Mouse (Mus musculus) small intestine, adult 2 months (tissue): ENCODE measurements around the gene Gm17304. TPM values are rescaled to one million over a fixed set of nuclear protein-coding genes. Genes with fewer than 3 reads are reported as not detected.

Experiments used
- H3K27ac ChIP-seq: fragments of 200-500 bp; 2 replicates; pipeline ENCODE4 v1.5.1; 2012; ENCODE audit warnings: low read depth, low read length, control low read depth, inconsistent platforms; ENCODE audit not compliant: insufficient read depth
- H3K27me3 ChIP-seq: fragments of 200-500 bp; 2 replicates; pipeline ENCODE4 v1.6.1; 2012; ENCODE audit warnings: mild to moderate bottlenecking, moderate library complexity, low read length, inconsistent platforms; ENCODE audit not compliant: control insufficient read depth, insufficient read depth
- H3K36me3 ChIP-seq: fragments of 200-500 bp; 2 replicates; pipeline ENCODE4 v1.6.1; 2012; ENCODE audit warnings: mild to moderate bottlenecking, low read length, control low read depth, inconsistent platforms; ENCODE audit not compliant: control insufficient read depth, insufficient read depth
- H3K4me1 ChIP-seq: fragments of 200-500 bp; 2 replicates; pipeline ENCODE4 v1.6.1; 2012; ENCODE audit warnings: low read length, inconsistent platforms, mixed read lengths; ENCODE audit not compliant: control insufficient read depth, insufficient read depth, insufficient read length
- H3K4me3 ChIP-seq: fragments of 200-500 bp; 2 replicates; pipeline ENCODE4 v1.5.1; 2012; ENCODE audit warnings: low read depth, mild to moderate bottlenecking, control low read depth, inconsistent platforms, low read length, moderate library complexity
- CTCF ChIP-seq: fragments of 200-500 bp; IDR thresholded peaks from 2 replicates; pipeline ENCODE4 v1.5.1; 2012; ENCODE audit warnings: low read depth, mild to moderate bottlenecking, control low read depth, inconsistent platforms, low read length, moderate library complexity, mixed read lengths; ENCODE audit not compliant: insufficient replicate concordance, insufficient read length; ENCODE audit errors: extremely low read depth
- POLR2A ChIP-seq: fragments of 200-500 bp; IDR thresholded peaks from 2 replicates; pipeline ENCODE4 v1.6.1; 2012; ENCODE audit warnings: low read depth, mild to moderate bottlenecking, control low read depth, inconsistent platforms, low read length, moderate library complexity
- WGBS: fragments of 180-500 bp; shearing (Covaris S2); methylation state at CpG from one replicate; pipeline ENCODE4 v1.1.7; 2018; 5-methylcytosine and 5-hydroxymethylcytosine counted together
- polyA plus RNA-seq: library from polyadenylated mRNA; depleted of rRNA; stranded (reverse); fragments of >200 nt; gene quantifications from 2 replicates; pipeline ENCODE4 v1.2.3, GENCODE M21; 2012; rRNA removed

Gm17304 gene
- polyA plus RNA-seq, 1 experiment: not detected

GRCm38 (mm10) chr5:106641876-106642275 is 33.0 kb downstream of the Gm17304 start:
- H3K27me3 ChIP-seq: no peaks in the 10 kb centered on the region
- 90% methylated on average over 3 of the region's 3 CpGs for WGBS
- H3K4me3 ChIP-seq: no peak overlapping the region
- H3K36me3 ChIP-seq: peaks cover 8% of the 10 kb centered on the region
- H3K27ac ChIP-seq: no peak overlapping the region
- 0 out of 2 replicates have a peak, but pooled peaks cover 2% of the 10 kb centered on the region for H3K4me1 ChIP-seq
- no peak for TF ChIP-seq CTCF
- TF ChIP-seq POLR2A: no peak

GRCm38 (mm10) chr5:106643434-106643833 is 34.5 kb downstream of the Gm17304 start:
- Histone ChIP-seq H3K4me3 (no peak overlapping the region), H3K27ac (no peak overlapping the region), H3K4me1 (0 out of 2 replicates have a peak, but pooled peaks cover 2% of the 10 kb centered on the region), H3K27me3 (no peaks in the 10 kb centered on the region), H3K36me3 (no peaks in the 10 kb centered on the region)
- WGBS: 84% methylated on average over 4 of the region's 4 CpGs
- no peak for TF ChIP-seq CTCF
- no peak for TF ChIP-seq POLR2A

GRCm38 (mm10) chr5:106649441-106649840 is 40.5 kb downstream of the Gm17304 start:
- H3K4me3 ChIP-seq: no peak overlapping the region
- no peaks in the 10 kb centered on the region for H3K36me3 ChIP-seq
- no peaks in the 10 kb centered on the region for H3K27me3 ChIP-seq
- no peak overlapping the region for H3K27ac ChIP-seq
- H3K4me1 ChIP-seq: no peaks in the 10 kb centered on the region
- TF ChIP-seq CTCF (no peak), POLR2A (no peak)

- no peak overlapping the region for H3K27ac ChIP-seq
Measured at GRCm38 (mm10) chr5:106649995-106650394, 41.1 kb downstream of the Gm17304 start.

GRCm38 (mm10) chr5:106652220-106652753 is 43.4 kb downstream of the Gm17304 start:
- WGBS: 86% methylated on average over 4 of the region's 4 CpGs
- H3K27me3 ChIP-seq: no peaks in the 10 kb centered on the region
- no peak overlapping the region for H3K4me3 ChIP-seq
- no peaks in the 10 kb centered on the region for H3K4me1 ChIP-seq
- peaks cover 5% of the 10 kb centered on the region for H3K36me3 ChIP-seq
- H3K27ac ChIP-seq: no peak overlapping the region
- TF ChIP-seq CTCF (no peak), POLR2A (no peak)

More at GRCm38 (mm10) chr5:106649995-106650394, 41.1 kb downstream of the Gm17304 start:
- Histone ChIP-seq H3K4me1 (no peaks in the 10 kb centered on the region), H3K36me3 (no peaks in the 10 kb centered on the region), H3K27me3 (no peaks in the 10 kb centered on the region), H3K4me3 (no peak overlapping the region)
- no peak for TF ChIP-seq POLR2A
- TF ChIP-seq CTCF: no peak

GRCm38 (mm10) chr5:106652790-106653328 is 44.0 kb downstream of the Gm17304 start:
- no peaks in the 10 kb centered on the region for H3K27me3 ChIP-seq
- H3K36me3 ChIP-seq: peaks cover 5% of the 10 kb centered on the region
- 86% methylated on average over 3 of the region's 3 CpGs for WGBS
- no peak overlapping the region for H3K4me3 ChIP-seq
- no peaks in the 10 kb centered on the region for H3K4me1 ChIP-seq
- no peak for TF ChIP-seq POLR2A
- no peak for TF ChIP-seq CTCF
- H3K27ac ChIP-seq: no peak overlapping the region

Other genes with a start within 250 kb of the Gm17304 start
- gene Barhl2, start 150.9 kb upstream of the Gm17304 start, polyA plus RNA-seq: not detected in 2 replicates
- 1.3 and 3.3 TPM in 2 replicates for gene Zfp644, start 88.2 kb downstream of the Gm17304 start, polyA plus RNA-seq